Comparison of ENCODE assay signal across 12 mouse cellular contexts in genomic region chr17:5094636-5095035, GRCm38 (mm10).
DNase-seq lines count a peak whose midpoint lies in the region; ATAC-seq and TF ChIP-seq lines count a peak whose summit lies in the region.
"Had no signal": no experiment of that assay in that cellular context is flagged by ENCODE, and none has a peak within 500 bp of the region (broad histone marks: within the 10 kb centered on the region; RNA-seq: fewer than 3 reads in every experiment).

No protein-coding gene starts in this region.

- TF ChIP-seq EP300 in MEL (IDR thresholded peaks at IDR 0.05; ENCODE audit: low read depth in 1 of 2, low read length in 2 of 2): no peak
- TF ChIP-seq EP300 in liver, postnatal 0 days (IDR thresholded peaks at IDR 0.05; ENCODE audit: low read depth): no peak

- no peak overlapping the region for H3K4me2 ChIP-seq in kidney, embryonic 15.5 days
- H3K4me2 ChIP-seq in liver, postnatal 0 days (ENCODE audit: low read depth, low read length): no peak overlapping the region
- H3K4me2 ChIP-seq: embryonic facial prominence, embryonic 15.5 days had no signal

- no peak for TF ChIP-seq POLR2A in MEL (IDR thresholded peaks at IDR 0.05; ENCODE audit: control insufficient read depth in 1 of 2, insufficient read depth in 1 of 2, low read depth in 1 of 2, low read length in 2 of 2, poor library complexity in 1 of 2)

- H3K9me3 ChIP-seq in kidney, embryonic 15.5 days (replicated peaks): no peaks in the 10 kb centered on the region
- no peaks in the 10 kb centered on the region for H3K9me3 ChIP-seq in MEL (replicated peaks; ENCODE audit: insufficient read depth, low read length)
- no peaks in the 10 kb centered on the region for H3K9me3 ChIP-seq in liver, postnatal 0 days (ENCODE audit: low read length)
- no peaks in the 10 kb centered on the region for H3K9me3 ChIP-seq in embryonic facial prominence, embryonic 10.5 days
- H3K9me3 ChIP-seq: embryonic facial prominence, embryonic 15.5 days had no signal

- no peak overlapping the region for H3K4me3 ChIP-seq in kidney, embryonic 15.5 days (replicated peaks)
- H3K4me3 ChIP-seq in MEL (ENCODE audit: control insufficient read depth in 1 of 2, insufficient read depth in 1 of 2, low read depth in 2 of 2, low read length in 2 of 2): no peak overlapping the region
- no peak overlapping the region for H3K4me3 ChIP-seq in liver, postnatal 0 days (ENCODE audit: low read depth, low read length)
- no peak overlapping the region for H3K4me3 ChIP-seq in embryonic facial prominence, embryonic 10.5 days
- H3K4me3 ChIP-seq: embryonic facial prominence, embryonic 15.5 days had no signal

- peaks cover 10% of the 10 kb centered on the region; the same call in 1 of the 2 replicates for H3K79me2 ChIP-seq in MEL (ENCODE audit: control insufficient read depth, insufficient read depth, low read length, poor library complexity)

- 82% methylated on average over 5 of the region's 5 CpGs for WGBS in kidney, embryonic 15.5 days
- 56% methylated on average over 5 of the region's 5 CpGs for WGBS in liver, postnatal 0 days (ENCODE audit: insufficient replicate concordance)
- 89% methylated on average over 5 of the region's 5 CpGs for WGBS in embryonic facial prominence, embryonic 10.5 days

- peaks cover 61% of the 10 kb centered on the region for H3K4me1 ChIP-seq in kidney, embryonic 15.5 days
- H3K4me1 ChIP-seq in MEL (ENCODE audit: control insufficient read depth in 1 of 2, insufficient read depth in 2 of 2, low read length in 2 of 2): peaks cover 7 to 18% of the 10 kb centered on the region in 2 experiments
- H3K4me1 ChIP-seq in liver, postnatal 0 days (ENCODE audit: insufficient read depth): peaks cover 60% of the 10 kb centered on the region
- H3K4me1 ChIP-seq in embryonic facial prominence, embryonic 10.5 days: peaks cover 76% of the 10 kb centered on the region

- no peak overlapping the region for H3K27ac ChIP-seq in kidney, embryonic 15.5 days
- no peak overlapping the region for H3K27ac ChIP-seq in MEL (ENCODE audit: control insufficient read depth, low read depth, low read length)
- peak overlapping the region; percentile 61; the same call in 1 of the 2 replicates for H3K27ac ChIP-seq in liver, postnatal 0 days (ENCODE audit: low read depth)
- no peak overlapping the region for H3K27ac ChIP-seq in embryonic facial prominence, embryonic 10.5 days (replicated peaks)
- H3K27ac ChIP-seq: embryonic facial prominence, embryonic 15.5 days; stomach, postnatal 0 days had no signal

- TF ChIP-seq RAD21 in MEL (IDR thresholded peaks at IDR 0.05; ENCODE audit: low read depth, low read length): no peak

- no peak for ATAC-seq in kidney, embryonic 15.5 days (replicated peaks; ENCODE audit: low FRiP score)
- ATAC-seq in liver, postnatal 0 days: peak; percentile 47

- TF ChIP-seq CTCF in MEL (IDR thresholded peaks at IDR 0.05 in 2 of 3, conservative IDR thresholded peaks at IDR 0.05 in 1 of 3; ENCODE audit: control insufficient read depth in 1 of 3, insufficient read depth in 1 of 3, low read depth in 2 of 3, low read length in 3 of 3, poor library complexity in 1 of 3, severe bottlenecking in 1 of 3): no peak
- TF ChIP-seq CTCF in liver, postnatal 0 days (IDR thresholded peaks at IDR 0.05; ENCODE audit: low read depth): no peak

- peak; percentile 37 to 55 for DNase-seq in kidney, postnatal 36 days
- DNase-seq in MEL (ENCODE audit: low read depth, low spot score): peak; percentile 18
- peak; percentile 89 for DNase-seq in adrenal gland, adult 2 months
- DNase-seq in liver, postnatal 0 days: peak; percentile 36
- no peak for DNase-seq in embryonic facial prominence, embryonic 10.5 days (ENCODE audit: low spot score)
- DNase-seq in heart, adult 8-10 months (ENCODE audit: low spot score): no peak
- DNase-seq: cerebellum, adult 9-11 months; gastrocnemius, postnatal 14 days; right cerebral cortex, postnatal 25 days had no signal

- H3K9ac ChIP-seq in kidney, embryonic 15.5 days: no peak overlapping the region
- no peak overlapping the region for H3K9ac ChIP-seq in MEL (ENCODE audit: control insufficient read depth, low read depth, low read length, poor library complexity, severe bottlenecking)
- H3K9ac ChIP-seq in liver, postnatal 0 days (replicated peaks): no peak overlapping the region
- H3K9ac ChIP-seq: embryonic facial prominence, embryonic 15.5 days had no signal

- H3K27me3 ChIP-seq in kidney, embryonic 15.5 days: no peaks in the 10 kb centered on the region
- no peaks in the 10 kb centered on the region for H3K27me3 ChIP-seq in MEL (ENCODE audit: control insufficient read depth in 1 of 2, insufficient read depth in 2 of 2, low read length in 2 of 2)
- H3K27me3 ChIP-seq in liver, postnatal 0 days (ENCODE audit: insufficient read depth, low read length): no peaks in the 10 kb centered on the region
- no peaks in the 10 kb centered on the region for H3K27me3 ChIP-seq in embryonic facial prominence, embryonic 10.5 days (replicated peaks; ENCODE audit: low read depth, poor library complexity, severe bottlenecking)
- H3K27me3 ChIP-seq: embryonic facial prominence, embryonic 15.5 days had no signal

- H3K36me3 ChIP-seq in kidney, embryonic 15.5 days: peaks cover 10% of the 10 kb centered on the region; the same call in 1 of the 2 replicates
- H3K36me3 ChIP-seq in MEL (ENCODE audit: control insufficient read depth in 1 of 2, insufficient read depth in 2 of 2, low read length in 2 of 2): peaks cover 0 to 22% of the 10 kb centered on the region in 2 experiments; a peak in 2 of 4 replicates
- 0 out of 2 replicates have a peak, but pooled peaks cover 2% of the 10 kb centered on the region for H3K36me3 ChIP-seq in liver, postnatal 0 days (replicated peaks; ENCODE audit: insufficient read depth, low read length)
- peaks cover 36% of the 10 kb centered on the region for H3K36me3 ChIP-seq in embryonic facial prominence, embryonic 10.5 days (replicated peaks)
- H3K36me3 ChIP-seq: embryonic facial prominence, embryonic 15.5 days had no signal

TF ChIP-seq in MEL, 35 proteins besides CTCF, POLR2A, EP300 and RAD21:
- no peak for TF ChIP-seq ZKSCAN1 (IDR thresholded peaks at IDR 0.05; ENCODE audit: low read depth, low read length)
- no peak for TF ChIP-seq GABPA (IDR thresholded peaks at IDR 0.05; ENCODE audit: low read depth, low read length)
- TF ChIP-seq TAL1 (IDR thresholded peaks at IDR 0.05; ENCODE audit: low read length): no peak
- TF ChIP-seq ZNF384 (IDR thresholded peaks at IDR 0.05; ENCODE audit: low read depth, low read length): no peak
- TF ChIP-seq RCOR1 (IDR thresholded peaks at IDR 0.05; ENCODE audit: low read depth, low read length): no peak
- TF ChIP-seq TBP (IDR thresholded peaks at IDR 0.05; ENCODE audit: low read depth, low read length): no peak
- TF ChIP-seq MAFK (IDR thresholded peaks at IDR 0.05; ENCODE audit: borderline replicate concordance, low read depth, low read length): no peak
- no peak for TF ChIP-seq BHLHE40 (IDR thresholded peaks at IDR 0.05; ENCODE audit: borderline replicate concordance, low read depth, low read length)
- no peak for TF ChIP-seq ETS1 (IDR thresholded peaks at IDR 0.05; ENCODE audit: low read depth, low read length)
- no peak for TF ChIP-seq GATA1 (IDR thresholded peaks at IDR 0.05; ENCODE audit: low read depth, low read length)
- TF ChIP-seq SMC3 (IDR thresholded peaks at IDR 0.05; ENCODE audit: low read depth, low read length): no peak

Comparison
In these comparisons a context has a peak if more than half of its experiments do, and no peak if none do; other contexts are left out.
1. DNase-seq: peak in kidney, postnatal 36 days (2 of 2), MEL (single experiment), adrenal gland, adult 2 months (single experiment) and liver, postnatal 0 days (single experiment); none in embryonic facial prominence, embryonic 10.5 days (single experiment) and heart, adult 8-10 months (single experiment).